Comparison of ENCODE assay signal across 8 mouse cellular contexts in the genomic region with DNA sequence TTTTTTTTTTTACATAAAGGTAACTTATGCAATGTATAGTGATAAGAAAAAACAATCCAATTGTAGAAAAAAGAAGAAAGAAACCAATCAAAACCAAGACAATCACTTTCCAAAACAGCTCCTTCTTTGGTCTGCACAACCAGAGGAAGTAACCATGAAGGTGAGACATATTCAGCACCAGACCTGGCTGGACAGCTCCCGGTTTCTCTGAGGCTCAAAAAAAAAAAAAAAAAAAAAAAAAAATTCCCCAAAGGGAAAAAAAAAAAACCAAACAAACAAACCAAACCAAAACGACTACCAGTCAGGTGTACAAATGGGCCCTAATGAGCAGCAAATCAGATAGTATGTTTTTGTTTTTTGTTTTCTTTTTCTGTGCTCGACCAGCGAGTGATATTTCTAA. TPM values are rescaled to one million over a fixed set of nuclear protein-coding genes. Genes with fewer than 3 reads are reported as not detected.
A peak's percentile ranks its signal among the peaks of the same experiment; 100 is the strongest.
DNase-seq lines count a peak whose midpoint lies in the region; ATAC-seq and TF ChIP-seq lines count a peak whose summit lies in the region.

No protein-coding gene starts in this region.

- no peaks in the 10 kb centered on the region for H3K27me3 ChIP-seq in MEL (ENCODE audit: control insufficient read depth in 1 of 2, insufficient read depth in 2 of 2, low read length in 2 of 2)
- peaks cover 63% of the 10 kb centered on the region for H3K27me3 ChIP-seq in embryonic facial prominence, embryonic 14.5 days (replicated peaks; ENCODE audit: control insufficient read depth, insufficient read depth, low read length)
- peaks cover 23% of the 10 kb centered on the region for H3K27me3 ChIP-seq in midbrain, embryonic 11.5 days (ENCODE audit: control insufficient read depth, insufficient read depth, low read length)

- TF ChIP-seq EP300 in MEL (IDR thresholded peaks at IDR 0.05; ENCODE audit: low read depth in 1 of 2, low read length in 2 of 2), result no peak

- no peaks in the 10 kb centered on the region for H3K9me3 ChIP-seq in MEL (replicated peaks; ENCODE audit: insufficient read depth, low read length)
- no peaks in the 10 kb centered on the region for H3K9me3 ChIP-seq in embryonic facial prominence, embryonic 14.5 days (ENCODE audit: control insufficient read depth, low read length)
- H3K9me3 ChIP-seq in midbrain, embryonic 11.5 days (ENCODE audit: control insufficient read depth, low read length), result no peaks in the 10 kb centered on the region

- no peak overlapping the region for H3K4me3 ChIP-seq in MEL (ENCODE audit: control insufficient read depth in 1 of 2, insufficient read depth in 1 of 2, low read depth in 2 of 2, low read length in 2 of 2)
- H3K4me3 ChIP-seq in embryonic facial prominence, embryonic 14.5 days (ENCODE audit: low read depth, low read length), result no peak overlapping the region
- H3K4me3 ChIP-seq in midbrain, embryonic 11.5 days (ENCODE audit: low read depth, low read length), result no peak overlapping the region

- TF ChIP-seq RAD21 in MEL (IDR thresholded peaks at IDR 0.05; ENCODE audit: low read depth, low read length), result no peak

- H3K36me3 ChIP-seq in MEL (ENCODE audit: control insufficient read depth in 1 of 2, insufficient read depth in 2 of 2, low read length in 2 of 2), result no peaks in the 10 kb centered on the region
- no peaks in the 10 kb centered on the region for H3K36me3 ChIP-seq in embryonic facial prominence, embryonic 14.5 days (ENCODE audit: control insufficient read depth, insufficient read depth, low read length)
- H3K36me3 ChIP-seq in midbrain, embryonic 11.5 days (ENCODE audit: control insufficient read depth, insufficient read depth, low read length), result no peaks in the 10 kb centered on the region

- no peak for TF ChIP-seq CTCF in MEL (IDR thresholded peaks at IDR 0.05 in 2 of 3, conservative IDR thresholded peaks at IDR 0.05 in 1 of 3; ENCODE audit: control insufficient read depth in 1 of 3, insufficient read depth in 1 of 3, low read depth in 2 of 3, low read length in 3 of 3, poor library complexity in 1 of 3, severe bottlenecking in 1 of 3)

- H3K79me2 ChIP-seq in MEL (ENCODE audit: control insufficient read depth, insufficient read depth, low read length, poor library complexity), result no peaks in the 10 kb centered on the region

- H3K4me1 ChIP-seq in MEL (ENCODE audit: control insufficient read depth in 1 of 2, insufficient read depth in 2 of 2, low read length in 2 of 2), result no peaks in the 10 kb centered on the region
- H3K4me1 ChIP-seq in embryonic facial prominence, embryonic 14.5 days (ENCODE audit: control insufficient read depth, insufficient read depth, low read length), result 0 out of 2 replicates have a peak, but pooled peaks cover 8% of the 10 kb centered on the region
- H3K4me1 ChIP-seq in midbrain, embryonic 11.5 days (ENCODE audit: control insufficient read depth, insufficient read depth, low read length), result peaks cover 11% of the 10 kb centered on the region

- no peak for ATAC-seq in embryonic facial prominence, embryonic 14.5 days (ENCODE audit: low read depth)
- no peak for ATAC-seq in midbrain, embryonic 11.5 days (ENCODE audit: low FRiP score)
- no peak for ATAC-seq in erythroid progenitor cell, adult 5-6 weeks (replicated peaks; ENCODE audit: low FRiP score, poor library complexity, severe bottlenecking)

- H3K4me2 ChIP-seq in embryonic facial prominence, embryonic 14.5 days (ENCODE audit: low read depth, low read length), result no peak overlapping the region; the same call in 1 of the 2 replicates
- no peak overlapping the region for H3K4me2 ChIP-seq in midbrain, embryonic 11.5 days

- intact Hi-C loops in heart, postnatal 25 days (cut with DNase I), result no loop called here
- intact Hi-C loops in left cerebral cortex, postnatal 14 days (cut with DNase I), result loop anchor here (5.0 to 10.0 kb wide), 5 partner anchors 181 to 538 kb away; no protein-coding TSS in a partner anchor

- peak; percentile 54 for DNase-seq in heart, postnatal 4 days
- DNase-seq in heart, postnatal 25 days (ENCODE audit: low spot score), result no peak
- DNase-seq in MEL (ENCODE audit: low read depth, low spot score), result peak; percentile 36
- DNase-seq in embryonic facial prominence, embryonic 14.5 days (ENCODE audit: low spot score), result peak; percentile 58
- peak; percentile 91 for DNase-seq in midbrain, embryonic 11.5 days (ENCODE audit: low spot score, missing footprints)
- DNase-seq in layer of hippocampus, adult 18-20 months (ENCODE audit: low spot score in 2 of 2), result no peak
- no peak for DNase-seq in left cerebral cortex, postnatal 14 days (ENCODE audit: low spot score in 2 of 2)

- H3K9ac ChIP-seq in MEL (ENCODE audit: control insufficient read depth, low read depth, low read length, poor library complexity, severe bottlenecking), result no peak overlapping the region
- no peak overlapping the region for H3K9ac ChIP-seq in embryonic facial prominence, embryonic 14.5 days (ENCODE audit: low read depth, low read length)
- H3K9ac ChIP-seq in midbrain, embryonic 11.5 days (ENCODE audit: low read length), result no peak overlapping the region

- WGBS in embryonic facial prominence, embryonic 14.5 days, result 19% methylated on average over 4 of the region's 4 CpGs
- WGBS in midbrain, embryonic 11.5 days, result 20% methylated on average over 4 of the region's 4 CpGs

- no peak for TF ChIP-seq POLR2A in MEL (IDR thresholded peaks at IDR 0.05; ENCODE audit: control insufficient read depth in 1 of 2, insufficient read depth in 1 of 2, low read depth in 1 of 2, low read length in 2 of 2, poor library complexity in 1 of 2)

- H3K27ac ChIP-seq in MEL (ENCODE audit: control insufficient read depth, low read depth, low read length), result no peak overlapping the region
- no peak overlapping the region for H3K27ac ChIP-seq in embryonic facial prominence, embryonic 14.5 days (replicated peaks; ENCODE audit: low read depth, low read length)
- no peak overlapping the region for H3K27ac ChIP-seq in midbrain, embryonic 11.5 days (ENCODE audit: low read depth, low read length)

TF ChIP-seq in MEL, 35 proteins besides CTCF, POLR2A, EP300 and RAD21:
- no peak for TF ChIP-seq MXI1 (IDR thresholded peaks at IDR 0.05; ENCODE audit: low read depth, low read length)
- no peak for TF ChIP-seq BHLHE40 (IDR thresholded peaks at IDR 0.05; ENCODE audit: borderline replicate concordance, low read depth, low read length)
- TF ChIP-seq TAL1 (IDR thresholded peaks at IDR 0.05; ENCODE audit: low read length), result no peak
- TF ChIP-seq POLR2AphosphoS5 (IDR thresholded peaks at IDR 0.05; ENCODE audit: borderline replicate concordance, low read depth, low read length), result no peak
- TF ChIP-seq POLR2AphosphoS2 (IDR thresholded peaks at IDR 0.05; ENCODE audit: low read length), result no peak
- TF ChIP-seq CHD1 (IDR thresholded peaks at IDR 0.05; ENCODE audit: low read depth, low read length), result no peak
- TF ChIP-seq UBTF (IDR thresholded peaks at IDR 0.05; ENCODE audit: borderline replicate concordance, insufficient read depth, low read depth, low read length), result no peak
- TF ChIP-seq TCF12 (IDR thresholded peaks at IDR 0.05; ENCODE audit: low read depth, low read length), result no peak
- peak; percentile 95 for TF ChIP-seq ZNF384 (IDR thresholded peaks at IDR 0.05; ENCODE audit: low read depth, low read length)

RNA-seq across cellular contexts. Expression of gene AI593442, which starts 3.0 kb away (rescaled TPM):
- total RNA-seq in heart, postnatal 4 days (2021), result 1 to 10 TPM; 1.8 to 2.9 TPM
- total RNA-seq in heart, postnatal 25 days (2021), result 1 to 10 TPM; 3.9 to 4.6 TPM
- total RNA-seq in MEL (2012; rRNA removed), result not detected in 2 replicates
- not detected for polyA plus RNA-seq in MEL (2012; ENCODE audit: insufficient read depth in 1 of 2, insufficient read length in 2 of 2, low read depth in 1 of 2, low replicate concordance in 2 of 2, missing spikeins in 1 of 2)
- 4.5 and 5.3 TPM in 2 replicates for polyA plus RNA-seq in embryonic facial prominence, embryonic 14.5 days (2014; fragmentation: Nextera tagmentation; extraction: Ambion mirVana)
- 2.4 and 3.3 TPM in 2 replicates for polyA plus RNA-seq in midbrain, embryonic 11.5 days (2014; fragmentation: Nextera tagmentation; extraction: Ambion mirVana)
- total RNA-seq in erythroid progenitor cell, adult 5-6 weeks (2015; ENCODE audit: low replicate concordance), result not detected in 2 replicates
- not detected in 2 replicates for total RNA-seq in erythroid progenitor cell, adult 5-6 weeks (2017; ENCODE audit: low replicate concordance)
- total RNA-seq in layer of hippocampus, adult 18-20 months (2021), result 100 to 1,000 TPM; 109 to 121 TPM
- 100 to 1,000 TPM; 168 to 181 TPM for total RNA-seq in left cerebral cortex, postnatal 14 days (2021)

Comparison
In these comparisons a context has a peak if more than half of its experiments do, and no peak if none do; other contexts are left out.
1. DNase-seq: peak in heart, postnatal 4 days (single experiment), MEL (single experiment), embryonic facial prominence, embryonic 14.5 days (single experiment) and midbrain, embryonic 11.5 days (single experiment); none in heart, postnatal 25 days (single experiment), layer of hippocampus, adult 18-20 months (0 of 2) and left cerebral cortex, postnatal 14 days (0 of 2).
2. RNA of gene AI593442, which starts 3.0 kb away (total RNA-seq): 168 to 181 TPM in left cerebral cortex, postnatal 14 days and 109 to 121 TPM in layer of hippocampus, adult 18-20 months; 3.9 to 4.6 TPM in heart, postnatal 25 days, 1.8 to 2.9 TPM in heart, postnatal 4 days, not detected in MEL and not detected in erythroid progenitor cell, adult 5-6 weeks; every median in the first group is over 10 times any median in the second.